Mouse (Mus musculus) hindbrain, postnatal 0 days (tissue): ENCODE measurements around the gene Bpifa3. TPM values are rescaled to one million over a fixed set of nuclear protein-coding genes. Genes with fewer than 3 reads are reported as not detected.
A peak's percentile ranks its signal among the peaks of the same experiment; 100 is the strongest.

ENCODE experiments used
- ATAC-seq: fragments of 200-750 bp; cut with Nextera tagmentation; 2 replicates; pipeline ENCODE4 v1.8.0; 2017; ENCODE audit warnings: mild to moderate bottlenecking, moderate TSS enrichment, moderate library complexity
- DNase-seq: peaks from one replicate; pipeline ENCODE4 v3.0.0-alpha.2; 2015; ENCODE audit warnings: low spot score
- H3K27ac ChIP-seq: fragments of 300-500 bp; sonication (generic); 2 replicates; pipeline ENCODE4 v1.5.1; 2014; ENCODE audit warnings: mild to moderate bottlenecking
- H3K27me3 ChIP-seq: fragments of 300-500 bp; sonication (generic); 2 replicates; pipeline ENCODE4 v1.6.1; 2014; ENCODE audit warnings: low read length, mixed read lengths; ENCODE audit not compliant: insufficient read depth
- H3K36me3 ChIP-seq: fragments of 300-500 bp; sonication (generic); 2 replicates; pipeline ENCODE4 v1.6.1; 2014; ENCODE audit warnings: low read length, mixed read lengths; ENCODE audit not compliant: insufficient read depth
- H3K4me1 ChIP-seq: fragments of 300-500 bp; sonication (generic); 2 replicates; pipeline ENCODE4 v1.6.1; 2014; ENCODE audit warnings: antibody characterized with exemption, low read length, mixed read lengths; ENCODE audit not compliant: insufficient read depth
- H3K4me2 ChIP-seq: fragments of 300-500 bp; sonication (generic); 2 replicates; pipeline ENCODE4 v1.6.1; 2014; ENCODE audit warnings: low read depth, mild to moderate bottlenecking, low read length, moderate library complexity, mixed read lengths
- H3K4me3 ChIP-seq: fragments of 300-500 bp; sonication (generic); 2 replicates; pipeline ENCODE4 v1.5.1; 2014; ENCODE audit warnings: low read length
- H3K9ac ChIP-seq: fragments of 300-500 bp; sonication (generic); replicated peaks from 2 replicates; pipeline ENCODE4 v1.6.1; 2014; ENCODE audit warnings: mild to moderate bottlenecking, low read length, moderate library complexity, mixed read lengths
- H3K9me3 ChIP-seq: fragments of 300-500 bp; sonication (generic); 2 replicates; pipeline ENCODE4 v1.6.1; 2016; ENCODE audit warnings: low read length, mixed read lengths
- CTCF ChIP-seq: IDR thresholded peaks from 2 replicates; pipeline ENCODE4 v1.5.1; 2016; ENCODE audit warnings: antibody characterized with exemption, control low read depth, low read depth
- WGBS: fragments of 180-500 bp; shearing (Covaris S2); extraction: QIAGEN DNeasy Blood & Tissue Kit; methylation state at CpG from one replicate; pipeline ENCODE4 v1.1.7; 2014; 5-methylcytosine and 5-hydroxymethylcytosine counted together
- polyA plus RNA-seq: library from polyadenylated mRNA; unstranded; fragments of >200 nt; fragmentation: Nextera tagmentation; extraction: Ambion mirVana; gene quantifications from 2 replicates; pipeline ENCODE4 v1.2.1, GENCODE M21; 2015
- total RNA-seq: library from RNA; depleted of rRNA; stranded (reverse); fragments of >200 nt; gene quantifications from 2 replicates; pipeline ENCODE4 v1.2.3, GENCODE M21; 2014; rRNA removed

Bpifa3 gene
- total and polyA plus RNA-seq, 2 experiments from 2014 or later = not detected

DNA sequence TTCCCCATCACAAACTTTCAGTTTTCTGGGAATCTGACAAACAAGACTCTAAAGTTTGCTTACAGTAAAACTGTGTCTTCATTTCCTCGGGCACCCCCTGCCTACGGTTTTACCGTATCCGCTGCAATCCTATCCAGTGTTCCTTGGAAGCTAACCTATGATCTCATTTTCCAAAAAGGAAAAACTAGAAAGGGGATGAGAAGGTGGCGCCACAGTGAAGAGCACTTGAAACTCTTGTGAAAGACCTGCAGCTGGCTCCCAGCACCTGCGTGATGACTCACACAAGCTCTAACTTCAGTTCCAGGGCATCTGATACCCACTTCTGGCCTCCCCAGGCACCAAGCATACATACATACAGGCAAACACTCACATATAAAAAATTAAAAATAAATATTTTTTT, 55.2 kb downstream of the Bpifa3 start:
- no peak for ATAC-seq
- H3K27me3 ChIP-seq = no peaks in the 10 kb centered on the region

DNA sequence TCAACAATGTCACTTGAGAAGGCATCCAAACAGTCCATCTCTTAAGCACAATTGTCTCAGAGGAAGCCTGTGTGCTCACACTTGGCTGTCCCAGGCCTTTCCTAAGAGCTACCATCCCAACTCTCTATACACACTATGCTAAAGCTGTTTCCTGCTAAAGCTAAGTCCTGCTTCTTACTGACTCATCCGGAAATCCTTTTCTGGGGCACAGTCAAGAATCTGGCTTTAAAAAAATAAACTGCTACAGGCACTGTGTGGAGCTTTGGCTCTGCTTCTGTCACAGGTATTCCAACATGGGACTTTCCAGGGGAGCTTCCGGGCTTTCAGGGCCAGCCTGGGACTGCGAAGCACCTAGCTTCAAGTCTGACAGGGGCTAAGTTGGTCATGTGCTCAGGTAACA, 55.6 kb downstream of the Bpifa3 start:
- Histone ChIP-seq H3K36me3 (no peaks in the 10 kb centered on the region), H3K4me3 (no peak overlapping the region), H3K4me2 (no peak overlapping the region), H3K9me3 (no peaks in the 10 kb centered on the region), H3K4me1 (no peaks in the 10 kb centered on the region), H3K27me3 (no peaks in the 10 kb centered on the region), H3K27ac (no peak overlapping the region), H3K9ac (no peak overlapping the region)
- DNase-seq (no peak), ATAC-seq (no peak)
- TF ChIP-seq CTCF = no peak
- 91% methylated on average over 3 of the region's 3 CpGs for WGBS

More for the DNA sequence above, 55.2 kb downstream of the Bpifa3 start:
- H3K9ac ChIP-seq = no peak overlapping the region
- 87% methylated on average over 6 of the region's 6 CpGs for WGBS
- H3K36me3 ChIP-seq = no peaks in the 10 kb centered on the region
- H3K27ac ChIP-seq = no peak overlapping the region; the same call in 1 of the 2 replicates
- no peak for TF ChIP-seq CTCF
- no peaks in the 10 kb centered on the region for H3K9me3 ChIP-seq
- no peak overlapping the region for H3K4me3 ChIP-seq
- H3K4me2 ChIP-seq = no peak overlapping the region
- no peaks in the 10 kb centered on the region for H3K4me1 ChIP-seq
- no peak for DNase-seq

DNA sequence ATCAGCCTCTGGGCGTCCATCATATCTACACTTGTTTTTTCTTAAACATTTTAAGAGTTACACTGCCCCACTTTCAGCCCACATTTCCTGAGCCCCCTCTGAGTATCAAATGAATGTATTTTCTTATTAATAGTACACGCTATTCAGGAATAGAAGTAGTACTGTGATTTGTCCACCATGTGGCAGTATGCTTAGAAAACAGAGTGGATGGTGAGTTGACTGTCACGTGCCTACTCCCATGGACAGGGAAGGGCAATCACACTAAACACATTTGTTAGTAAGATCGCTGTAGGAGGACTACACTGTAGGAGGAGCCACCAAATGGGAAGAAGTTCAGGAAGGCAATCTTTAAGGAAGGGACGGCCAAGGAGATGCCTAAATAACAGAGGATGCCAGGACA, 57.3 kb downstream of the Bpifa3 start:
- no peaks in the 10 kb centered on the region for H3K4me1 ChIP-seq
- H3K9me3 ChIP-seq = no peaks in the 10 kb centered on the region
- H3K9ac ChIP-seq = no peak overlapping the region
- ATAC-seq (no peak), DNase-seq (peak; percentile 27)
- H3K27me3 ChIP-seq = no peaks in the 10 kb centered on the region
- H3K27ac ChIP-seq = no peak overlapping the region
- H3K4me2 ChIP-seq = no peak overlapping the region
- no peaks in the 10 kb centered on the region for H3K36me3 ChIP-seq
- H3K4me3 ChIP-seq = no peak overlapping the region
- TF ChIP-seq CTCF = peak; percentile 51
- WGBS = 47% methylated on average over 5 of the region's 5 CpGs

Other genes with a start within 250 kb of the Bpifa3 start
- not detected in 2 replicates for gene Bpifb6, start 229.9 kb upstream of the Bpifa3 start, total RNA-seq
- gene Bpifb6, start 229.9 kb upstream of the Bpifa3 start, polyA plus RNA-seq = 0.14 and 0.24 TPM in 2 replicates
- gene Bpifb3, start 212.1 kb upstream of the Bpifa3 start, total RNA-seq = not detected in 2 replicates
- gene Bpifb3, start 212.1 kb upstream of the Bpifa3 start, polyA plus RNA-seq = not detected in 2 replicates
- gene Bpifb4, start 192.1 kb upstream of the Bpifa3 start, total RNA-seq = not detected in 2 replicates
- 0.16 TPM in 1 of 2 replicates, not detected in the other for gene Bpifb4, start 192.1 kb upstream of the Bpifa3 start, polyA plus RNA-seq
- not detected in 2 replicates for gene Bpifa6, start 155.4 kb upstream of the Bpifa3 start, total RNA-seq
- not detected in 2 replicates for gene Bpifa6, start 155.4 kb upstream of the Bpifa3 start, polyA plus RNA-seq
- 0.86 TPM in 1 of 2 replicates, not detected in the other for gene Bpifa2, start 122.1 kb upstream of the Bpifa3 start, total RNA-seq
- gene Bpifa2, start 122.1 kb upstream of the Bpifa3 start, polyA plus RNA-seq = not detected in 2 replicates
- 3.4 TPM in 1 of 2 replicates, not detected in the other for gene Bpifa1, start 12.5 kb downstream of the Bpifa3 start, total RNA-seq
- gene Bpifa1, start 12.5 kb downstream of the Bpifa3 start, polyA plus RNA-seq = 0.54 and 0.86 TPM in 2 replicates
- gene Bpifa5, start 32.3 kb downstream of the Bpifa3 start, total RNA-seq = not detected in 2 replicates
- gene Bpifa5, start 32.3 kb downstream of the Bpifa3 start, polyA plus RNA-seq = 0.16 TPM in 1 of 2 replicates, not detected in the other
- 0.10 TPM in 1 of 2 replicates, not detected in the other for gene Bpifb1, start 60.5 kb downstream of the Bpifa3 start, total RNA-seq
- 0.26 and 0.35 TPM in 2 replicates for gene Bpifb1, start 60.5 kb downstream of the Bpifa3 start, polyA plus RNA-seq
- 0.29 TPM in 1 of 2 replicates, not detected in the other for gene Bpifb5, start 93.4 kb downstream of the Bpifa3 start, total RNA-seq
- 0.34 and 0.35 TPM in 2 replicates for gene Bpifb5, start 93.4 kb downstream of the Bpifa3 start, polyA plus RNA-seq
- gene Bpifb9a, start 127.5 kb downstream of the Bpifa3 start, total RNA-seq = not detected in 2 replicates
- 0.44 TPM in 1 of 2 replicates, not detected in the other for gene Bpifb9a, start 127.5 kb downstream of the Bpifa3 start, polyA plus RNA-seq
- 0.11 and 0.68 TPM in 2 replicates for gene Bpifb9b, start 176.9 kb downstream of the Bpifa3 start, total RNA-seq
- gene Bpifb9b, start 176.9 kb downstream of the Bpifa3 start, polyA plus RNA-seq = 0.16 and 0.29 TPM in 2 replicates
- 9.6 and 13.2 TPM in 2 replicates for gene Cdk5rap1, start 242.7 kb downstream of the Bpifa3 start, total RNA-seq
- gene Cdk5rap1, start 242.7 kb downstream of the Bpifa3 start, polyA plus RNA-seq = 5.0 and 6.6 TPM in 2 replicates